Mouse (Mus musculus): ENCODE measurements around the gene Rpl12. TPM values are rescaled to one million over a fixed set of nuclear protein-coding genes. Genes with fewer than 3 reads are reported as not detected.
A peak's percentile ranks its signal among the peaks of the same experiment; 100 is the strongest.

Rpl12 gene
- polyA plus RNA-seq, 1 experiment from 2014 or later, result 147 TPM

DNA sequence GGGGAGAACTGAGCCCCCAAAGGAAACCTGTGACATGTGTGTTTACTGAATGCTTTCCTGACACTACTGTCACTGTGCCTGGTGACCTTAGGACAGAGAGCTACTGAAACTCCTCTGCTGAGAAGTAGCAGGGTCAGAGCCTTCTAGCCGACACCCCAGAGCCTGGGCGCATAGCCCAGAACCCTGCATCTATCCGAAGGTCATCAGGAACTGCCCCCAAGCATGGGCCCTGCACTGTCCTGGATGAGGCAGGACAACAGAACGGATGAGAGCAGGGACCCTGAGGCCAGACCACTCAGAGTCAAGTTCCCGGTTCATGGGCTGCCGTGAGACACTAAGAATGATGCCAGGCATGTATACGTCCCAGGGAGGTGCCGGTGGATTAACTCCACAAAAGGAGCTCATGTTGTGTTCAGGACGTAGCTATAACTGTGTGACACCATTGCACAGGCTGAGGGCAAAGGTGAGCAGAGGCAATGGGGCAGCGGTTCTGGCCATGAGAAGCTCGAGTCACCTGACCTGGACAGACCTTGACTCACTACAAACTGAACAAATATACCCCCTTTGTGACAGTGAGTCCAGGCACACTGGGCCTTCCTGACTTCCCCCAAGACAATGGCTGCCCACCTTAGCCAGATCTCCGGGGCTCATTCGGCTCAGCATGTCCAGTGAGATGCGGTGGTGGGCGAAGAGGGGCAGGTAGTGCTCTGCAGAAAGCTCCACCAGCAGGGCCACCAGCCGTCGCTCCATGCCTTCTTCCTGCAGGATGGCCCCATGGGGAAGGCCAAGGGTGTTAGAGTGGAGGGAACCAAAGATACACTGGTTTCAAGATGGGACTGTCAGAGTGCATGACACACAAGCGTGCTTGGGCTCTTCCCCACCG is 32.2 kb upstream of the Rpl12 start:
- Histone ChIP-seq H3K9ac (ENCODE audit: low read length) (no peak overlapping the region), H3K36me3 (ENCODE audit: control insufficient read depth, insufficient read depth, low read length) (no peaks in the 10 kb centered on the region), H3K27me3 (ENCODE audit: control insufficient read depth, insufficient read depth, low read length) (no peaks in the 10 kb centered on the region), H3K27ac (ENCODE audit: low read depth, low read length) (no peak overlapping the region), H3K4me1 (ENCODE audit: control insufficient read depth, insufficient read depth, low read length) (no peaks in the 10 kb centered on the region), H3K9me3 (ENCODE audit: control insufficient read depth, low read length) (no peaks in the 10 kb centered on the region), H3K4me3 (ENCODE audit: low read depth, low read length) (no peak overlapping the region), H3K4me2 (ENCODE audit: low read depth) (no peak overlapping the region)
- 91% methylated on average over 19 of the region's 19 CpGs for WGBS
- DNase-seq (ENCODE audit: low spot score) (no peak), ATAC-seq (ENCODE audit: insufficient read depth, low FRiP score, low TSS enrichment) (no peak)

GRCm38 (mm10) chr2:32931730-32932129 is 29.6 kb upstream of the Rpl12 start:
- ATAC-seq (ENCODE audit: insufficient read depth, low FRiP score, low TSS enrichment) (no peak), DNase-seq (ENCODE audit: low spot score) (no peak)
- H3K27me3 ChIP-seq (ENCODE audit: control insufficient read depth, insufficient read depth, low read length), result no peaks in the 10 kb centered on the region
- H3K36me3 ChIP-seq (ENCODE audit: control insufficient read depth, insufficient read depth, low read length), result no peaks in the 10 kb centered on the region
- WGBS, result 80% methylated on average over 7 of the region's 7 CpGs
- no peak overlapping the region for H3K27ac ChIP-seq (ENCODE audit: low read depth, low read length)
- H3K4me3 ChIP-seq (ENCODE audit: low read depth, low read length), result no peak overlapping the region
- H3K4me2 ChIP-seq (ENCODE audit: low read depth), result no peak overlapping the region
- no peaks in the 10 kb centered on the region for H3K9me3 ChIP-seq (ENCODE audit: control insufficient read depth, low read length)
- no peaks in the 10 kb centered on the region for H3K4me1 ChIP-seq (ENCODE audit: control insufficient read depth, insufficient read depth, low read length)
- no peak overlapping the region for H3K9ac ChIP-seq (ENCODE audit: low read length)

- Histone ChIP-seq H3K27ac (ENCODE audit: low read depth, low read length) (no peak overlapping the region), H3K4me1 (ENCODE audit: control insufficient read depth, insufficient read depth, low read length) (no peaks in the 10 kb centered on the region), H3K36me3 (ENCODE audit: control insufficient read depth, insufficient read depth, low read length) (peaks cover 4% of the 10 kb centered on the region; the same call in 1 of the 2 replicates), H3K27me3 (ENCODE audit: control insufficient read depth, insufficient read depth, low read length) (no peaks in the 10 kb centered on the region), H3K4me3 (ENCODE audit: low read depth, low read length) (no peak overlapping the region), H3K9ac (ENCODE audit: low read length) (no peak overlapping the region), H3K4me2 (ENCODE audit: low read depth) (no peak overlapping the region), H3K9me3 (ENCODE audit: control insufficient read depth, low read length) (no peaks in the 10 kb centered on the region)
- DNase-seq (ENCODE audit: low spot score), result no peak
- ATAC-seq (ENCODE audit: insufficient read depth, low FRiP score, low TSS enrichment), result no peak
- 89% methylated on average over 5 of the region's 5 CpGs for WGBS
These were observed 22.6 kb upstream of the Rpl12 start for GRCm38 (mm10) chr2:32938741-32939140.

DNA sequence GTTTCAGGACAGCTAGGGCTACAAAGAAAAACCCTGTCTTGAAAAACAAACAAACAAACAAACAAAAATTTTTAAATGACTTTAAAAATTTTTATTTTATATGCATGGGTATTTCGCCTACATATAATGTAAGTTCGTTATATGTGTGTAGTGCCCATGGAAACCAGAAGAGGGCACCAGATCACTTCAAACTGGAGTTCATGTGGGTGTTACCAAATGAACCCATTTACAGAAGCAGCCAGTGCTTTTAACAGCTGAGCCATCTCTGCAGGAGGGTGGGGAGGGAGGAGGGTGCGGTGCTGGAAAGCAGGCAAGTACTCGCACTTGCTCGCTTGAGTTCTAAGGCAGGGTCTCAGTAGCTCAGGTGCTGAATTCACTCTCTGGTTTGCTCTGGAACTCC is 21.9 kb upstream of the Rpl12 start:
- Histone ChIP-seq H3K36me3 (ENCODE audit: control insufficient read depth, insufficient read depth, low read length) (peaks cover 4% of the 10 kb centered on the region; the same call in 1 of the 2 replicates), H3K4me1 (ENCODE audit: control insufficient read depth, insufficient read depth, low read length) (no peaks in the 10 kb centered on the region), H3K27ac (ENCODE audit: low read depth, low read length) (no peak overlapping the region), H3K9ac (ENCODE audit: low read length) (no peak overlapping the region), H3K27me3 (ENCODE audit: control insufficient read depth, insufficient read depth, low read length) (no peaks in the 10 kb centered on the region), H3K4me3 (ENCODE audit: low read depth, low read length) (no peak overlapping the region), H3K4me2 (ENCODE audit: low read depth) (no peak overlapping the region), H3K9me3 (ENCODE audit: control insufficient read depth, low read length) (no peaks in the 10 kb centered on the region)
- no peak for DNase-seq (ENCODE audit: low spot score)
- 64% methylated on average over 5 of the region's 5 CpGs for WGBS
- no peak for ATAC-seq (ENCODE audit: insufficient read depth, low FRiP score, low TSS enrichment)

- H3K9ac ChIP-seq (ENCODE audit: low read length), result no peak overlapping the region
- H3K4me1 ChIP-seq (ENCODE audit: control insufficient read depth, insufficient read depth, low read length), result no peaks in the 10 kb centered on the region
- H3K27me3 ChIP-seq (ENCODE audit: control insufficient read depth, insufficient read depth, low read length), result no peaks in the 10 kb centered on the region
- DNase-seq (ENCODE audit: low spot score) (no peak), ATAC-seq (ENCODE audit: insufficient read depth, low FRiP score, low TSS enrichment) (no peak)
- H3K9me3 ChIP-seq (ENCODE audit: control insufficient read depth, low read length), result no peaks in the 10 kb centered on the region
- H3K4me2 ChIP-seq (ENCODE audit: low read depth), result no peak overlapping the region
- 97% methylated on average over 4 of the region's 4 CpGs for WGBS
- no peak overlapping the region for H3K27ac ChIP-seq (ENCODE audit: low read depth, low read length)
- H3K4me3 ChIP-seq (ENCODE audit: low read depth, low read length), result no peak overlapping the region
- H3K36me3 ChIP-seq (ENCODE audit: control insufficient read depth, insufficient read depth, low read length), result peaks cover 4% of the 10 kb centered on the region; the same call in 1 of the 2 replicates
These were observed 20.9 kb upstream of the Rpl12 start for GRCm38 (mm10) chr2:32940483-32940882.

DNA sequence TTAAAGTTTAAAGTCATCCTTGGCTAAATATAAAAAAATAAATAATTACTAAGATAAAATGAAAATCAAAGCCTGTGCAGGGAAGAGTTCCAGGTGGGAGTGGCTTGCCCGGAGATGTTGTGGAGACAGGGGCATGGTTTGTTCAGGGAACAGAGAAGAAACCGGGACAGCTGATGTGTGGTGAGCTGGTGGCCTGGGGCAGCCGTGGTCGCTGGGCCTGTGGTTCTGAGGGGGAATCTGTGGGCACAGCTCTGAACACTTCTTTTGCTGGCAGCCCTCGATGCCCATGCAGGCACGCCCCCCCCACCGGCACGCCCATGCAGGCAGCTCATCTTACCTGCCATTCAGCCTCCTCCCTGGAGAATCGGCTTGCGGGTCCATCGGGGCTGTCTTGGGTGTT is 13.9 kb upstream of the Rpl12 start:
- H3K9me3 ChIP-seq (ENCODE audit: control insufficient read depth, low read length), result no peaks in the 10 kb centered on the region
- H3K4me3 ChIP-seq (ENCODE audit: low read depth, low read length), result no peak overlapping the region
- no peaks in the 10 kb centered on the region for H3K27me3 ChIP-seq (ENCODE audit: control insufficient read depth, insufficient read depth, low read length)
- H3K36me3 ChIP-seq (ENCODE audit: control insufficient read depth, insufficient read depth, low read length), result no peaks in the 10 kb centered on the region
- no peak for ATAC-seq (ENCODE audit: insufficient read depth, low FRiP score, low TSS enrichment)
- 92% methylated on average over 11 of the region's 11 CpGs for WGBS
- no peak overlapping the region for H3K27ac ChIP-seq (ENCODE audit: low read depth, low read length)
- H3K9ac ChIP-seq (ENCODE audit: low read length), result no peak overlapping the region
- DNase-seq (ENCODE audit: low spot score), result no peak
- no peak overlapping the region for H3K4me2 ChIP-seq (ENCODE audit: low read depth)
- no peaks in the 10 kb centered on the region for H3K4me1 ChIP-seq (ENCODE audit: control insufficient read depth, insufficient read depth, low read length)

DNA sequence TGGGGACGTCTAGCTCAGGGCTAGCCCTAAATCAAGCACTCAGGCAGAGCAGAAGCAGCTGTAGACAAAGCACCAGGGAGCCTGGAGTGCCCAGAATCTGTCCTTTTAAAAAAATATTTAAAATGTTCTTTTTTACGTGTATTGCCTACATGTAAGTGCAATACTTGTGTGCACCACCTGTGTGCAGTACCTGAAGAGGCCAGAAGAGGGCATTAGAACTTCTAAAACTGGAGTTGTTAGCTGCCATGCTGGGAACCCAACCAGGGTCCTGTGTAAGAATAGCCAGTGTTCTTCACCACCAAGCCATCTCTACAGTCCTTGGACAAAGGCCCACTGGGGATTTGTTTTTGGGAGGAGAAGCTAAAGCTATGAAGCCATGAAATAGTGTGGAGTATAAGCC is 6.8 kb upstream of the Rpl12 start:
- WGBS, result 92% methylated on average over 2 of the region's 2 CpGs
- Histone ChIP-seq H3K27me3 (ENCODE audit: control insufficient read depth, insufficient read depth, low read length) (no peaks in the 10 kb centered on the region), H3K36me3 (ENCODE audit: control insufficient read depth, insufficient read depth, low read length) (peaks cover 6% of the 10 kb centered on the region), H3K4me3 (ENCODE audit: low read depth, low read length) (no peak overlapping the region), H3K9ac (ENCODE audit: low read length) (no peak overlapping the region), H3K9me3 (ENCODE audit: control insufficient read depth, low read length) (peaks cover 3% of the 10 kb centered on the region; the same call in 1 of the 2 replicates), H3K4me1 (ENCODE audit: control insufficient read depth, insufficient read depth, low read length) (no peaks in the 10 kb centered on the region), H3K27ac (ENCODE audit: low read depth, low read length) (no peak overlapping the region), H3K4me2 (ENCODE audit: low read depth) (no peak overlapping the region)
- DNase-seq (ENCODE audit: low spot score), result no peak
- ATAC-seq (ENCODE audit: insufficient read depth, low FRiP score, low TSS enrichment), result no peak

DNA sequence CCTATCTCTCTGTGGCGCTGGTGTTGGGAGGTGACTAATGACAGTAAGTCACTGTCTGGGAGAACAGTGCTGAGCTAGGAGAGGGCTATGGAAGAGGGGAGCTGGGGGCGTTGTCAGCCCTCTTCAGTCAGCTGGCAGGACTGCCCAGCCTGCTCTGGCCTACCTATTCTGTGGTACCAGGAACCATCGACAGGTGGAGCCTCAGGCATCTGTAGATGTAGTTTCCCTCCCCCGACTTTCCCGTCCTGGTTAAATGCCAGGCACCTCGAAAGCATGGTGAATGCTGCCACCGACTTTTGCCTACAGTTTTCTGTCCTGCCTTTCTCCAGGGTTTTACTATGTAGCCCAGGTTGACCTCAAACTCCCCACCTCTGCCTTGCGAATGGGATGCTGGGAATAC is 4.0 kb upstream of the Rpl12 start:
- Histone ChIP-seq H3K36me3 (ENCODE audit: control insufficient read depth, insufficient read depth, low read length) (peaks cover 6% of the 10 kb centered on the region), H3K4me2 (ENCODE audit: low read depth) (no peak overlapping the region), H3K4me1 (ENCODE audit: control insufficient read depth, insufficient read depth, low read length) (peaks cover 7% of the 10 kb centered on the region), H3K9ac (ENCODE audit: low read length) (no peak overlapping the region), H3K4me3 (ENCODE audit: low read depth, low read length) (no peak overlapping the region), H3K9me3 (ENCODE audit: control insufficient read depth, low read length) (peaks cover 3% of the 10 kb centered on the region; the same call in 1 of the 2 replicates), H3K27ac (ENCODE audit: low read depth, low read length) (no peak overlapping the region), H3K27me3 (ENCODE audit: control insufficient read depth, insufficient read depth, low read length) (no peaks in the 10 kb centered on the region)
- no peak for DNase-seq (ENCODE audit: low spot score)
- ATAC-seq (ENCODE audit: insufficient read depth, low FRiP score, low TSS enrichment), result no peak
- WGBS, result 58% methylated on average over 8 of the region's 8 CpGs

DNA sequence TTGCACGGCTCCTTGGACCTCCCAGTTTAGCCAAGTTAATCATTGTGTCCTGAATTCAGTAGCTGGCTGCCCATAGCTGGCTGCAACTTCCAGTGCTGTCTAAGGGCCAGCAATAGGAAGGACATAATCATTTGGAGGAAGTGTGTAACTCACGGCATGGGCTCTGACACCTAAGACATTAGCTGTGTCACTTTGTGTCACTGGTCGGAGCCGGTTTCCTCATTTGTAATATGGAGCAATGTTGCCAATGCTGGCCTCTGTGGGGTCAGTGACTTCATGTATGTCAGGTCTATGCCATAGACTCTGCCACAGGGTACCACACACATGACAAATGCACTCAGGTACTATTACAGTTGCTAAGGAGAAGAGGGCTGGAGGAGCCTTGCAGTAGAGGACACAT is 1.1 kb upstream of the Rpl12 start:
- no peak overlapping the region for H3K27ac ChIP-seq (ENCODE audit: low read depth, low read length)
- ATAC-seq (ENCODE audit: insufficient read depth, low FRiP score, low TSS enrichment) (no peak), DNase-seq (ENCODE audit: low spot score) (no peak)
- no peaks in the 10 kb centered on the region for H3K27me3 ChIP-seq (ENCODE audit: control insufficient read depth, insufficient read depth, low read length)
- H3K4me1 ChIP-seq (ENCODE audit: control insufficient read depth, insufficient read depth, low read length), result peaks cover 16% of the 10 kb centered on the region
- H3K4me2 ChIP-seq (ENCODE audit: low read depth), result peak overlapping the region; percentile 95
- WGBS, result 93% methylated on average over 4 of the region's 4 CpGs
- no peaks in the 10 kb centered on the region for H3K9me3 ChIP-seq (ENCODE audit: control insufficient read depth, low read length)
- H3K4me3 ChIP-seq (ENCODE audit: low read depth, low read length), result peak overlapping the region; percentile 95; the same call in 1 of the 2 replicates
- peak overlapping the region; percentile 96 for H3K9ac ChIP-seq (ENCODE audit: low read length)
- peaks cover 8% of the 10 kb centered on the region for H3K36me3 ChIP-seq (ENCODE audit: control insufficient read depth, insufficient read depth, low read length)

Data from neural tube, embryonic 11.5 days (tissue).